Mouse (Mus musculus) heart, adult 2 months (tissue): ENCODE results near the gene Ubr1. TPM values are rescaled to one million over a fixed set of nuclear protein-coding genes. Genes with fewer than 3 reads are reported as not detected.

ENCODE experiments used
- DNase-seq, 2 experiments: peaks; one replicate each; pipeline ENCODE4 v3.0.0; 2021
- H3K27ac ChIP-seq: fragments of 200-600 bp; 2 replicates; pipeline ENCODE4 v1.8.1; 2022
- H3K27me3 ChIP-seq: fragments of 200-500 bp; 2 replicates; pipeline ENCODE4 v1.6.1; 2012; ENCODE audit warnings: mild to moderate bottlenecking, low read length, inconsistent platforms, mixed read lengths; ENCODE audit not compliant: control insufficient read depth, insufficient read depth
- H3K36me3 ChIP-seq: fragments of 200-500 bp; 2 replicates; pipeline ENCODE4 v1.6.1; 2012; ENCODE audit warnings: low read length, inconsistent platforms; ENCODE audit not compliant: control insufficient read depth, insufficient read depth
- H3K4me1 ChIP-seq: fragments of 200-500 bp; 2 replicates; pipeline ENCODE4 v1.6.1; 2011; ENCODE audit warnings: low read length; ENCODE audit not compliant: control insufficient read depth, insufficient read depth
- H3K4me3 ChIP-seq: fragments of 200-600 bp; 2 replicates; pipeline ENCODE4 v1.8.1; 2022
- H3K79me2 ChIP-seq: fragments of 200-500 bp; replicated peaks from 2 replicates; pipeline ENCODE4 v1.6.1; 2012; ENCODE audit warnings: mild to moderate bottlenecking, inconsistent platforms, low read length, moderate library complexity, mixed read lengths; ENCODE audit not compliant: control insufficient read depth, insufficient read depth
- H3K9ac ChIP-seq: fragments of 200-500 bp; 2 replicates; pipeline ENCODE4 v1.6.1; 2012; ENCODE audit warnings: low read depth, mild to moderate bottlenecking, control low read depth, inconsistent platforms, low read length, mixed read lengths
- CTCF ChIP-seq: fragments of 200-600 bp; IDR thresholded peaks from 2 replicates; pipeline ENCODE4 v1.8.1; 2022; ENCODE audit warnings: antibody characterized with exemption, mild to moderate bottlenecking, moderate library complexity
- EP300 ChIP-seq: fragments of 200-500 bp; IDR thresholded peaks from 2 replicates; pipeline ENCODE4 v1.6.1; 2011; ENCODE audit warnings: low read depth, low read length, control low read depth; ENCODE audit not compliant: insufficient read depth
- POLR2A ChIP-seq: fragments of 200-500 bp; IDR thresholded peaks from 2 replicates; pipeline ENCODE4 v1.6.1; 2011; ENCODE audit warnings: mild to moderate bottlenecking, low read depth, low read length, control low read depth; ENCODE audit not compliant: insufficient read depth
- WGBS: fragments of 180-500 bp; shearing (Covaris S2); methylation state at CpG from one replicate; pipeline ENCODE4 v1.1.7; 2018; 5-methylcytosine and 5-hydroxymethylcytosine counted together
- intact Hi-C: fragments of 180-260 bp; cut with DNase I; formaldehyde crosslinking; loops from one replicate; pipeline ENCODE4 v1.15.1; 2025
- polyA plus RNA-seq: library from polyadenylated mRNA; depleted of rRNA; stranded (reverse); fragments of >200 nt; gene quantifications from 2 replicates; pipeline ENCODE4 v1.2.3, GENCODE M21; 2012
- total RNA-seq, 2 experiments: library from RNA; stranded (reverse); gene quantifications; 2 replicates each; pipeline ENCODE4 v1.2.3; 2021

Ubr1 gene
- total and polyA plus RNA-seq, 3 experiments: 18.1 to 20.3 (median 20.2) TPM

DNA sequence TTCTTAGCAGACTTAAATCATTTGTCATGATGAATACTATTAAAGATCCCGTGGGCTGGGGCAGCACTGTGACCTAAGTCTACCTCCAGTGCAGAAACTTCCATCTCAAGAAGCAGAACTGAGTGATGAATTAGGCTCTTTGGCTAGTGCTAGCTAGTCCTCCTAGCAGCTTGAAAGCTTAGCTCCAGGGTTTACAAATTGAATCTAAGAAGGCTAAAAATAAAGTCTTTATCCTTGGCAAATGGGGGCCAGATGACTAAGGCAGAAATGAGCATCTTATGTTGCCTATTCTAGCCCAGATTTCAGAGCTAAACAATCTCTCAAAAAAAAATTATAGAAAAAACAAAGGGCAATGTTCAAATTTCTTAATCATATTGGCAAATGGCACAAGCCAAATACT is 109.8 kb downstream of the Ubr1 start:
- Histone ChIP-seq H3K79me2 (no peaks in the 10 kb centered on the region), H3K27ac (no peak overlapping the region), H3K9ac (no peak overlapping the region), H3K4me3 (no peak overlapping the region), H3K27me3 (no peaks in the 10 kb centered on the region), H3K36me3 (no peaks in the 10 kb centered on the region; the same call in 1 of the 2 replicates), H3K4me1 (no peaks in the 10 kb centered on the region)
- WGBS: 89% methylated on average over 1 of the region's 1 CpGs
- intact Hi-C loops: no loop called here
- TF ChIP-seq CTCF: no peak
- no peak for DNase-seq

- TF ChIP-seq POLR2A (no peak), EP300 (no peak), CTCF (no peak)
- Histone ChIP-seq H3K4me1 (no peaks in the 10 kb centered on the region), H3K27me3 (no peaks in the 10 kb centered on the region), H3K9ac (no peak overlapping the region), H3K79me2 (no peaks in the 10 kb centered on the region), H3K27ac (no peak overlapping the region), H3K36me3 (no peaks in the 10 kb centered on the region; the same call in 1 of the 2 replicates), H3K4me3 (no peak overlapping the region)
- no peak for DNase-seq
- WGBS: 87% methylated on average over 3 of the region's 3 CpGs
- intact Hi-C loops: no loop called here
Observed at GRCm38 (mm10) chr2:120858131-120858530, 112.4 kb downstream of the Ubr1 start.

GRCm38 (mm10) chr2:120853151-120853550 is 117.4 kb downstream of the Ubr1 start:
- Histone ChIP-seq H3K79me2 (no peaks in the 10 kb centered on the region), H3K27ac (no peak overlapping the region), H3K4me1 (peaks cover 1% of the 10 kb centered on the region; the same call in 1 of the 2 replicates), H3K36me3 (no peaks in the 10 kb centered on the region), H3K4me3 (no peak overlapping the region), H3K9ac (no peak overlapping the region), H3K27me3 (no peaks in the 10 kb centered on the region)
- TF ChIP-seq POLR2A (no peak), EP300 (no peak), CTCF (no peak)
- WGBS: 81% methylated on average over 3 of the region's 3 CpGs
- DNase-seq: no peak
- intact Hi-C loops: no loop called here

- intact Hi-C loops: no loop called here
- Histone ChIP-seq H3K36me3 (no peaks in the 10 kb centered on the region), H3K9ac (no peak overlapping the region), H3K27me3 (no peaks in the 10 kb centered on the region), H3K4me3 (no peak overlapping the region), H3K4me1 (peaks cover 1% of the 10 kb centered on the region; the same call in 1 of the 2 replicates), H3K79me2 (no peaks in the 10 kb centered on the region; the same call in 1 of the 2 replicates), H3K27ac (no peak overlapping the region)
- no peak for DNase-seq
- WGBS: 18% methylated on average over 1 of the region's 1 CpGs
- TF ChIP-seq EP300 (no peak), CTCF (no peak)
Observed at GRCm38 (mm10) chr2:120852626-120853025, 117.9 kb downstream of the Ubr1 start.

DNA sequence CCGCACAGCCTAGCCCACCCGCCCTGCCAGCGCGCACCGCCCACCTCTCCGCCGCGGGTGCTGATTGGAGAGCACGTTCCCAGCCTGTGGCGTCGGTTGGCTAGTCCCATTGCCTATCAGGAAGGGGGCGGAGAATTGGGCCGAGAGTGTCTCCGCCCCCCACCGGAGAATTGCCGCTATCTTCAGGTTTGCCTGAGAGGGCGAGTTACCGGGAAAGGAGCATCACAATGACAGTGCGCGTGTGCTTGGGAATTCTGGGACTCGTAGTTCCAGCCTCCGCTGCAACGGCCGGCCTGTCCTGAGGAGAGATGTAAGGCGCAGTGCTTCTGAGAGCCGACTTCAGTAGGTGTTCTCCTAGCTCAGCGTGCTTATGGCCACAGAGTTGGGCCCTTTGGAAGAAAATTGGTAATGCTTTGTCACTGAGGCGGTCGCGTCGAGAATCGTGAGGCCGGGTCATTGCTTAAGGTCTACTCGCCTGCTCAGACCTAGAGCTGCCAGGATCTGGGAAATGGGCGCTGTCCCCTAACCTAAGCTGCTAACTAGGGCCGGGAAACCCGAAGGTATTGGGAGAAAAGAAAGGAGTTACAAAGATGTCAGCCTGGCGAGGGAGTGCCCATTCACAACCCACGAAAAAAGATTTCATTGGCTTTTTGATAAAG is 120.0 kb downstream of the Ubr1 start, which contains the start of gene Ttbk2:
Gene Ttbk2 (minus strand): TSS at position 181 of the 659 bp plus-strand sequence.
- H3K27me3 ChIP-seq: no peaks in the 10 kb centered on the region
- TF ChIP-seq EP300 (0 out of 2 replicates have a peak, but pooled peaks have one; percentile 7), CTCF (peak; percentile 49), POLR2A (peak; percentile 76)
- H3K4me1 ChIP-seq: peaks cover 1% of the 10 kb centered on the region; the same call in 1 of the 2 replicates
- 1% methylated on average over 39 of the region's 39 CpGs for WGBS
- H3K4me3 ChIP-seq: peak within 1 kb of the TSS; percentile 72
- intact Hi-C loops: loop anchor here (2.0 kb wide), 1 partner anchor 118 kb away; no protein-coding TSS in a partner anchor
- H3K79me2 ChIP-seq: no peaks in the 10 kb centered on the region; the same call in none of the 2 replicates
- H3K9ac ChIP-seq: peak within 1 kb of the TSS; percentile 74
- H3K36me3 ChIP-seq: no peaks in the 10 kb centered on the region
- peak; percentile 98 to 100 for DNase-seq
- H3K27ac ChIP-seq: peak within 1 kb of the TSS; percentile 85
